Mouse (Mus musculus): ENCODE measurements around the gene 3110021N24Rik.

DNA sequence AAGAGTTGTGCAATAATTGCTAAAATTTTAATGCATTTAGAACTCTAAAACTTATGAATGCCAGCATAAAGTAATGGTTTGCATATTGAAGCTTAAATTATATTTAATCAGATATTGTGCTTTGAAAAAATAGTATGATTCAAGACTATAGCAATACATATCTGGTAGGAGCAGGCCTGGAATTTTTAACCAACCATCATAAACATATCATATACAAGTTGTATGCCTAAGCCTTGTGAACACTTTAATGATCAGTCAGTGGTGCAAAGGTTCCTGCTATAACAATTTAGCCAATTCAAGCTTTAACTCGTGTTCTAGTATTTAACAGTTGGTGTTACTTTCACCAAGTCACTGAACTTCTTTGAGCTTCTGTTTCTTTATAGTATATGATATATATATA lies 11.0 kb downstream of the 3110021N24Rik start:
- TF ChIP-seq CTCF (IDR thresholded peaks at IDR 0.05; ENCODE audit: borderline replicate concordance, extremely low read depth, insufficient read depth, insufficient read length) (no peak), POLR2A (IDR thresholded peaks at IDR 0.05; ENCODE audit: borderline replicate concordance, extremely low read depth, insufficient read depth, insufficient read length, poor library complexity, severe bottlenecking) (no peak)

Data from brain, embryonic 14.5 days (tissue).